Mouse (Mus musculus) activated CD4-positive, CD25-positive, alpha-beta regulatory T cell, adult 4 months (primary cell): ENCODE measurements around the gene Slc35e2. TPM values are rescaled to one million over a fixed set of nuclear protein-coding genes. Genes with fewer than 3 reads are reported as not detected.

Source experiments
- ATAC-seq: one replicate; pipeline ENCODE4 v1.8.0; 2017
- polyA plus RNA-seq, 2 experiments: library from polyadenylated mRNA; unstranded; fragments of 100-300 nt; shearing (Covaris generic); gene quantifications; one replicate each; pipeline ENCODE4 v1.2.1; 2017

Slc35e2 gene
- polyA plus RNA-seq, 2 experiments from 2014 or later = 6.2 to 8.3 TPM

- no peak for ATAC-seq
Observed at GRCm38 (mm10) chr4:155577132-155577531, 24.1 kb upstream of the Slc35e2 start.

DNA sequence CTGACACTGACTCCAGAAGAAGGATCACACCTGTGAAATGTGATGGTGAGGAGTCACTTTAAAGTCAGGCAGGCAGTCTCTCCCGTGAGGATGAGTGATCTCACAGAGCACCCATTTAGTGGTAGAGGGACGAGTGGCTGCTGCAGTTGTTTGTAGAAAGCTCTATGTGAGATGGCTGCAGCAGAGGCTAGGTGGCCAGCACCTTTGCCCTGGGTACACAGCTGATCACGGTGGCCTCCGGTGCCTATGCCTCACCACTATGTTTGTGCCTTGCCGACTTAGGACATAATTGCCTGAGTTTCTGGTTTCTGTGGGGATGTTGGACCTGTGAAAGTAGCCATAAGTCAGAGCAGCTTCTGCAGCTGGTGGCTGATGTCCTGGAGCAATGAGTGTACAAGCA is 23.5 kb upstream of the Slc35e2 start:
- no peak for ATAC-seq

DNA sequence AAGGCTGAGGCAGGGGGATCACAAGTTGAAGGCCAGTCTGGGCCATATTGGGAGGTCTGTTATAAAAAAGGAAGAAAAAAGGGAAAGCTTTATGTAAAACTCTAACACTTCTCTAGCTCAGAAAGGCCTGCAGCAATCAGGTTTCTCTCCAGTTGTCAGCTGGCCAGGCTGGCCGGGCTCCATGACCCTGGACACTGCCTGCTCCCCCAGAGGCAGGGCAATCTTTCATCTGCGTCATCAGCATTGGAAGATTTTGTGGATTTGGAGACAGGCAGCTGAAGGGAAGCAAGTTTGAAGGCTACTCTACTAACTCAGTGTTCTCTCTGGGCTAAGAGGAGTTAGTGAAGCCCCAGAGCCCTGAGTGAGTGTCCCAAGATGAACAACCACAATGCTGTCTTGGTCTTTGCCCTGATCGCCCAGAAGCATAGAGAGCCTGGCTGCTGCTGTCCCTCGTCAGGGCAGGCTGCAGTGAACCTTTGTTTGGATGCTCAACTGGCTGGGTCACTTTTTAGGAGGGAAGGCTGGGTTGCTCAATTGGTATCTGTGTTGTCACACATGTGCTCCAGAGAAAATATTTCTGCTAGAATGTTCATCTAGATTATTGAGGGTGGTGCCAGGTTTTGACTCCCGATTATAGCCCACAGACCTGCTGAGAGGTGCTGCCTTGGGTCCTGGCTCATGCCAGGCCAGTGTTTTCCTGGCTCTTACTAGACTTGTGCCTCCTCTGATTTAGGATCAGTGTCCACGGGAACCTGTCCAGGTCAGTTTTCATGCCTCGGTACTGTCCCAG is 22.7 kb upstream of the Slc35e2 start:
- no peak for ATAC-seq

GRCm38 (mm10) chr4:155580420-155580819 is 20.8 kb upstream of the Slc35e2 start:
- ATAC-seq = no peak

- no peak for ATAC-seq
Observed at GRCm38 (mm10) chr4:155582279-155582905, 18.8 kb upstream of the Slc35e2 start.

- ATAC-seq = no peak
Observed at GRCm38 (mm10) chr4:155589356-155589755, 11.9 kb upstream of the Slc35e2 start.

DNA sequence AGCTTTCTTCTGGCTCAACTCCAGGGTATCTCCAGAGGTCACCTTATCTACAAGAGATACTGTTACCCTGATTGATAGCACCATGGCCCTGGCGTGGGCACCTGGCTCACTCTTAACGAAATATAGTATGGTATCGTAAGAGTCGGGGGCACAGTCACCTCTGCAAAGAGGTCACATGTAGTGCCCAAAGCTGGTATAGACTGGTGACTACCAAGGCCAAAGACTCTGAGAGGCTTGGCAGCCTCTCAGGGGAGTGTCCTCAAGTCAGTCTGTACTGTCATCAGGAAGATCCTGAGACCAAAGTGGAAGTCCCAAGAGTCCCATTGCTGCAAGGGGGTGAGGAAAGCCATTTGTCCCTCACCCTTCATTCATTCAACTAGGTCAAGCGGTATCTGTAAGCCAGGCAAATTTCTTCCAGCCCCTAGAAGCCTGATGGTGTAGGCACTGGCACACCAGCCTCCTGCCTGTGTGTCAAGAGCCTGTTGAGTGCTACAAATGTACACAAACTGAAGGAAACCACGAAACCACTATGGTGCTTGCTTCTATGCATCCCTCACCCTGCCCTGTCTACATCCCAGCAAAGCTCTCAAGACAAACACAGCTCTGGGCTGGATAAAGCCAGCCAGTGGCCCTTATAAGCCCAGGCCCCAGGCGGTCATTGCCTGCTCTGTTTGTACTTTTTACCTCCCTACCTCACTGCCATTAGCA is 10.1 kb upstream of the Slc35e2 start:
- no peak for ATAC-seq

DNA sequence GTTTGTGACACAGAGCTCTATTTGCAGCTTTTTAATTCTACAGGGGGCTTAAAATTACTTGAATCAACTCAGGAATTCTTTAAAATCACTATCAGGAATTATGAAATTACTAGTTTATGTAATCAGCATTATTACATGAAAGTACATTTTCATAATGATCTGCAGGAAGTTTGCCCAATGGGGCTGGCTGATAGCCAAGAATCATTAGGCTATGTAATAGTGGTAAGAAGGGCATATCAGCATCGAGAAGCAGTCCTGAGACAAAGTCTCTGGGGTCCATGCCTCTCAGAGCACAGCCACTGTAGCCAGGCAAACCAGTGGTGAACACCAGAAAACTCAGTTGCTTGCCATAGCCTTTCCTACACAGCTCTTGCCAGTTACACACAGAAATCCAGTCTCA is 7.4 kb upstream of the Slc35e2 start:
- no peak for ATAC-seq

DNA sequence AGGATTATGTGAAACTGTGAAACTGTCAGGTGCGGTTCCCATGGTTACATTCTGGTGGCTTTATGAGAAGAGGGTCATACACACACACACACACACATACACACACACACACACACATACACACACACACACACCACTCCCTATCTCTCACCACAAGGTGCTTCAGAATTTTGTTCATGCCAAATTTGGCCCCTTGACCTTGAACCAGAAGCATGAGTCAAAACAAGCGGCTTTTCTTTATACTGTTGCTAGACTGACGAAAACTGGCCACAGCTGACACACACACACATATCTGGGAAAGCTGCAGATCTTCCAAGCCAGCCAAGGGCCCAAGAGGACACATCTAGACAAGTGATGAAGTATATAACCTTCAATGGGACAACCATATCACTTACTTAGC is 5.4 kb upstream of the Slc35e2 start:
- no peak for ATAC-seq

DNA sequence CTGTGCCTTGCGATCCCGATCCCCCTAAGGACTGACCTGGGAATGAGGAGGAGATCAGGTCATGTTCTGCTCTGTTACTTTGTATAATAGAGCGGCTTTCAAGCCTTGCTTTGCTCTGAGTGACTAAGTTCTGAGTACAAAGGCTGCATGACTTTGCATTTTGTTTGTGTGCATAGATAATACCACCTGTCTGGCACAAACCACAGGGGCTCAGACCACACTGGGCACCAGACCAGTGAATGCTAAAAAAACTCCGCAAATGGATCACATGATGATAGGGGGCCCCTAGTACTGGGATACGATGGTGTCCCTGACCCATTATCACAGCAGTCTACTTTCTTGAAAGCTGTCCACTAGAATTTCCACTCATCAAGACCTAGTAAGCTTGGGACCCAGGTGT is 4.6 kb upstream of the Slc35e2 start:
- ATAC-seq = no peak

- no peak for ATAC-seq
Observed at GRCm38 (mm10) chr4:155598536-155598935, 2.7 kb upstream of the Slc35e2 start.

DNA sequence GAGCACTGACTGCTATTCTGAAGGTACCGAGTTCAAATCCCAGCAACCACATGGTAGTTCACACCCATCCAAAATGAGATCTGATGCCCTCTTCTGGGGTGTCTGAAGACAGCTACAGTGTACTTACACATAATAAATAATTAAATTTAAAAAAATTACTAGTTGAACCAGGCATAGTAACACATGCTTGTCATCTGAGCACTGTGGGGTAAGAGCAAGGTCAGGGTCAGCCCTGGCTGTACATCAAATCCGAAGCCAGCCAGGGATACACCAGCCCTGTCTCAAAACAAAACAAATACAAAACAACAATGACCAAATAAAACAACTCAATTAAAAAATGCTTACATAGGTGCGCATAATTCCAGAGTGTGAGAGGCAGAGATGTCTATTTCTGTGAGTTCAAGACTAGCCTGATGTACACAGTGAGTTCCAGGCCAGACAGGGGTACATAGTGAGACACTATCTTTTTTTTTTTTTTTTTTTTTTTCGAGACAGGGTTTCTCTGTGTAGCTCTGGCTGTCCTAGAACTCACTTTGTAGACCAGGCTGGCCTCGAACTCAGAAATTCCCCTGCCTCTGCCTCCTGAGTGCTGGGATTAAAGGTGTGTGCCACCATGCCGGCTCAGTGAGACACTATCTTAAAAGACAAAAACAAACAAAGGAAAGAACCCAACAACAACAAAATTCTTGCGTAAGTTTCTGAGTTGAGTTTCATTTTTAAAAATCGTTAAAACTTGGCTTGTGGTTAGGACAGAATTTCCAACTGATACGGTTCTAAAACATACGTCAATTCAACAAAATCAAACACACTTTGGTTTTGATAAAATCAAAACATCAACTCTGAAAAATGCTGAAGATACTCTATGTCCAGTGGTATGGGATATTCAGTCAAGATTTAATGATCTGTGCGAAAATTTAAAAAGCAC is 1.1 kb upstream of the Slc35e2 start:
- ATAC-seq = no peak

- peak; percentile 24 for ATAC-seq
Observed at GRCm38 (mm10) chr4:155601997-155602456, 811 bp downstream of the Slc35e2 start.

DNA sequence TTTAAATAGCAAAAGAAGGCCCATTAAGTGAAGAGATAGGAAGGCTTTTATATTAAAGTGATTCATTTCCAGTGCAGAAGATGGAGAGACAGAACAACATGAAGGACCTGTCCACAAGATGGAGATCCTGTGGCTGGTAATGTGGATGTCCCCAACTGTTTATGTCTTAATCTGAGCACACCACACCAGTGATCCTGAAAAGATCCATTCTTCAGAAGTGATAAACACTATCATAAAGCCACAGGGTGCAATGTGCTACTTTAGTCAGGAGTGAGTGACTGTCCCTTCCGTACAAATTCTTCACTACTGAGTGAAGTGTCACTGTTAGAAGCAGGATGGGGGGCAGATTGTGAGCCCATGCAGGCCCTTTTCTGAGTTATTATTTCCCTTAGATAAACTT is 1.5 kb downstream of the Slc35e2 start:
- no peak for ATAC-seq

DNA sequence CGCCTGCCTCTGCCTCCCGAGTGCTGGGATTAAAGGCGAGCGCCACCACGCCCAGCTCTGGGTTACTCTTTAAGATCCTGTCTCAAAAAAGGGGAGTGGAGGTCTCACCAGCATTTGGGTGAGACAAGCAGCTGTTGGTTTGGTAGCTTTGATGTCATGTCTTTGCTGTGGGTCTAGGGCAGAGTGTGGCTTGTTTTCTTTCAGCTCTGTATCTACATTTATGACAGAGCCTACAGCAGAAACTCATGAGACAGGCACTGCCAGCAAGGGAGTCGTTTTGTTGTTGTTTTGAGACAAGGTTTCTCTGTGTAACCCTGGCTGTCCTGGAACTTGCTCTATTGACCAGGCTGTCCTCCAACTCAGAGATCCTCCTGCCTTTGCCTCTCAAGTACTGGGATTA is 2.6 kb downstream of the Slc35e2 start:
- no peak for ATAC-seq

GRCm38 (mm10) chr4:155605132-155605531 is 3.9 kb downstream of the Slc35e2 start:
- no peak for ATAC-seq

DNA sequence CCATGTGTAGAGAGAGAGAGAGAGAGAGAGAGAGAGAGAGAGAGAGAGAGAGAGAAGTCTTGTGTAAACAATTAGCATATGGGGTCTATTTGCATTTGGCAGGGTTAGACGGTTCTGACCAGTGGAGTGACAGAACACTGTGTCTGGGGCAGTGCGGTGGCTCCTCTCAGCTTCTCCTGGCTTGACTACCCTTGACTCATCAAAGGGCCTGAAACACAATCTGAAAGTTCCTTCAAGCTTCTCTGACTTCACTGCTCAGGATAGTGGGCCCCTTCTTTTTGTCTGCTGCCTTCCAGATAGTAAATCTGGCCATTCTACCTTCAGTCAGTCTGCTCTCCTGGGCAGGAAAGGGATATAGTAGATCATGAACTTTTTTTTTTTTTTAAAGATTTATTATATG is 5.6 kb downstream of the Slc35e2 start:
- ATAC-seq = no peak

GRCm38 (mm10) chr4:155611860-155612259 is 10.6 kb downstream of the Slc35e2 start:
- no peak for ATAC-seq

- no peak for ATAC-seq
Observed at GRCm38 (mm10) chr4:155613264-155613663, 12.0 kb downstream of the Slc35e2 start.

DNA sequence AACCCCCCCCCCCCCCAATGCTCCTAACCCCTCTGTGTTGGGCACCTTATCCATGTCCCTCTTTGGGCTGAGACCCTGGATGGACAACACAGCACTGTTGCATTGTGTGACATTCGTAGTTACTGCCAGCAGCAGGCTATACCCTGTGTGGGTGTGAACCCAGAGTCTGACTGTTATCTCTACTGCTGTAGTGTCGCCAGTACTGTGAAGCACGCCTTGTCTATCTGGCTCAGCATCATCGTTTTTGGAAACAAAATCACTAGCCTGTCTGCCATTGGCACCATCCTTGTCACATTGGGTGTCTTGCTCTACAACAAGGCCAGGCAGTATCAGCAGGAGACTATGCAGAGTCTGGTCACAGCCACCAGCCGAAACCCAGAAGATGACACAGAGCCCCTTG is 17.1 kb downstream of the Slc35e2 start:
- no peak for ATAC-seq

GRCm38 (mm10) chr4:155624338-155625291 is 23.4 kb downstream of the Slc35e2 start, which contains the start of gene Cdk11b:
TSS of gene Cdk11b (plus strand) at chr4:155624854.
- peak; percentile 95 for ATAC-seq
